Mouse (Mus musculus) kidney, adult 2 months (tissue): ENCODE measurements at regions not wholly inside any gene's neighbourhood (a gene's known extent, or its start where the extent isn't known, plus 50 kb on each side); places are given as distances from the start of the nearest gene placed in this dataset.
A peak's percentile ranks its signal among the peaks of the same experiment; 100 is the strongest.

Experiments
- DNase-seq: peaks from one replicate; pipeline ENCODE4 v3.0.0; 2021
- H3K27ac ChIP-seq: fragments of 200-500 bp; 2 replicates; pipeline ENCODE4 v1.5.1; 2012; ENCODE audit warnings: low read depth, low read length, control low read depth, inconsistent platforms; ENCODE audit not compliant: insufficient read depth
- H3K27me3 ChIP-seq: fragments of 200-500 bp; replicated peaks from 2 replicates; pipeline ENCODE4 v1.6.1; 2012; ENCODE audit warnings: mild to moderate bottlenecking, moderate library complexity, low read length, inconsistent platforms; ENCODE audit not compliant: control insufficient read depth, insufficient read depth
- H3K36me3 ChIP-seq: fragments of 200-500 bp; 2 replicates; pipeline ENCODE4 v1.6.1; 2012; ENCODE audit warnings: mild to moderate bottlenecking, moderate library complexity, low read length, inconsistent platforms; ENCODE audit not compliant: control insufficient read depth, insufficient read depth
- H3K4me1 ChIP-seq: fragments of 200-500 bp; 2 replicates; pipeline ENCODE4 v1.6.1; 2011; ENCODE audit warnings: low read length; ENCODE audit not compliant: control insufficient read depth, insufficient read depth
- H3K4me3 ChIP-seq: fragments of 200-500 bp; 2 replicates; pipeline ENCODE4 v1.5.1; 2011; ENCODE audit warnings: mild to moderate bottlenecking, low read depth, low read length, control low read depth; ENCODE audit not compliant: insufficient read depth
- CTCF ChIP-seq: fragments of 200-500 bp; conservative IDR thresholded peaks from 2 replicates; pipeline ENCODE4 v1.5.1; 2011; ENCODE audit warnings: low read depth, mild to moderate bottlenecking, control low read depth, low read length, moderate library complexity, mixed read lengths; ENCODE audit not compliant: insufficient read depth, insufficient read length
- POLR2A ChIP-seq: fragments of 200-500 bp; IDR thresholded peaks from one replicate; pipeline ENCODE4 v1.6.1; 2011; ENCODE audit warnings: low read depth, low read length, control low read depth
- WGBS: fragments of 180-500 bp; shearing (Covaris S2); methylation state at CpG from one replicate; pipeline ENCODE4 v1.1.7; 2018; 5-methylcytosine and 5-hydroxymethylcytosine counted together

- H3K4me3 ChIP-seq = no peak overlapping the region
Measured at GRCm38 (mm10) chr17:75618514-75618913, 66.8 kb upstream of the Fam98a start.

GRCm38 (mm10) chr17:75617280-75617679 is 65.5 kb upstream of the Fam98a start:
- Histone ChIP-seq H3K27me3 (no peaks in the 10 kb centered on the region), H3K27ac (no peak overlapping the region), H3K4me3 (no peak overlapping the region), H3K36me3 (no peaks in the 10 kb centered on the region), H3K4me1 (no peaks in the 10 kb centered on the region)
- DNase-seq = peak; percentile 38
- 22% methylated on average over 6 of the region's 6 CpGs for WGBS
- TF ChIP-seq POLR2A = no peak
- TF ChIP-seq CTCF = peak; percentile 24; the same call in 1 of the 2 replicates

More at GRCm38 (mm10) chr17:75618514-75618913, 66.8 kb upstream of the Fam98a start:
- TF ChIP-seq POLR2A = no peak
- TF ChIP-seq CTCF = no peak
- Histone ChIP-seq H3K27ac (no peak overlapping the region), H3K27me3 (no peaks in the 10 kb centered on the region), H3K4me1 (no peaks in the 10 kb centered on the region), H3K36me3 (no peaks in the 10 kb centered on the region)
- 88% methylated on average over 3 of the region's 3 CpGs for WGBS
- DNase-seq = no peak

- WGBS = 85% methylated on average over 2 of the region's 2 CpGs
- Histone ChIP-seq H3K27me3 (no peaks in the 10 kb centered on the region), H3K36me3 (no peaks in the 10 kb centered on the region), H3K27ac (no peak overlapping the region), H3K4me3 (no peak overlapping the region), H3K4me1 (no peaks in the 10 kb centered on the region)
- DNase-seq = peak; percentile 22
- peak; percentile 64 for TF ChIP-seq CTCF
- TF ChIP-seq POLR2A = no peak
Measured at GRCm38 (mm10) chr17:75615335-75615734, 63.6 kb upstream of the Fam98a start.

GRCm38 (mm10) chr17:75603417-75604086 is 51.8 kb upstream of the Fam98a start:
- Histone ChIP-seq H3K4me3 (no peak overlapping the region), H3K27me3 (no peaks in the 10 kb centered on the region), H3K27ac (no peak overlapping the region), H3K36me3 (no peaks in the 10 kb centered on the region), H3K4me1 (no peaks in the 10 kb centered on the region)
- no peak for TF ChIP-seq POLR2A
- no peak for TF ChIP-seq CTCF
- DNase-seq = no peak
- 23% methylated on average over 4 of the region's 4 CpGs for WGBS
